Mouse (Mus musculus): ENCODE measurements at regions not wholly inside any gene's neighbourhood (a gene's known extent, or its start where the extent isn't known, plus 50 kb on each side); places are given as distances from the start of the nearest gene placed in this dataset.

- no peak overlapping the region for H3K9ac ChIP-seq (ENCODE audit: insufficient read depth, low read depth)
- no peaks in the 10 kb centered on the region for H3K27me3 ChIP-seq (replicated peaks)
- peak; percentile 70 for TF ChIP-seq SMC3 (IDR thresholded peaks at IDR 0.05; ENCODE audit: low read depth, low read length)
- TF ChIP-seq CTCF (conservative IDR thresholded peaks at IDR 0.05 in 1 of 2, IDR thresholded peaks at IDR 0.05 in 1 of 2; ENCODE audit: low read depth in 2 of 2, low read length in 2 of 2): peak; percentile 49 to 77; a peak in 3 of 4 replicates
- TF ChIP-seq SIN3A (IDR thresholded peaks at IDR 0.05; ENCODE audit: low read length): no peak
- peak; percentile 78 for TF ChIP-seq RAD21 (IDR thresholded peaks at IDR 0.05; ENCODE audit: low read depth, low read length)
- H3K4me3 ChIP-seq (replicated peaks in 1 of 3; ENCODE audit: low read depth in 2 of 3, low read length in 2 of 3, poor library complexity in 1 of 3): no peak overlapping the region
- peak; percentile 78 for DNase-seq (ENCODE audit: extremely low read depth)
- H3K4me2 ChIP-seq (ENCODE audit: insufficient read depth, low read depth, poor library complexity, severe bottlenecking): no peak overlapping the region
- H3K9me3 ChIP-seq (replicated peaks; ENCODE audit: low read length): no peaks in the 10 kb centered on the region
- no peak overlapping the region for H3K27ac ChIP-seq (ENCODE audit: insufficient read depth, low read depth)
- in situ Hi-C loops (cut with MboI; ENCODE audit: low pct_ligation_motif_present, low pct_unique_long_range_greater_than_20kb, low sequenced_read_pairs) (no loop called here), dilution Hi-C loops (cut with MboI; ENCODE audit: extremely low pct_ligation_motif_present, extremely low pct_unique_long_range_greater_than_20kb, low sequenced_read_pairs) (no loop called here)
- H3K79me2 ChIP-seq (replicated peaks; ENCODE audit: control insufficient read depth, extremely low read depth, insufficient read depth, poor library complexity, severe bottlenecking): no peaks in the 10 kb centered on the region
- H3K4me1 ChIP-seq (ENCODE audit: control insufficient read depth in 1 of 2, insufficient read depth in 2 of 2): no peaks in the 10 kb centered on the region
- no peaks in the 10 kb centered on the region for H3K36me3 ChIP-seq (replicated peaks in 1 of 2; ENCODE audit: control insufficient read depth in 1 of 2, insufficient read depth in 1 of 2, low read length in 1 of 2)
Observed at GRCm38 (mm10) chr5:75871120-75871519, 107.1 kb downstream of the Kdr start.

- dilution Hi-C loops (cut with MboI; ENCODE audit: extremely low pct_ligation_motif_present, extremely low pct_unique_long_range_greater_than_20kb, low sequenced_read_pairs): no loop called here
- no peaks in the 10 kb centered on the region for H3K27me3 ChIP-seq (replicated peaks)
Observed at GRCm38 (mm10) chr5:75870666-75871065, 107.6 kb downstream of the Kdr start.

GRCm38 (mm10) chr5:75869535-75869934 is 108.7 kb downstream of the Kdr start:
- no peaks in the 10 kb centered on the region for H3K9me3 ChIP-seq (replicated peaks; ENCODE audit: low read length)
- H3K4me1 ChIP-seq (ENCODE audit: control insufficient read depth in 1 of 2, insufficient read depth in 2 of 2): no peaks in the 10 kb centered on the region
- H3K4me3 ChIP-seq (replicated peaks in 1 of 3; ENCODE audit: low read depth in 2 of 3, low read length in 2 of 3, poor library complexity in 1 of 3): no peak overlapping the region
- H3K27ac ChIP-seq (ENCODE audit: insufficient read depth, low read depth): no peak overlapping the region
- no peaks in the 10 kb centered on the region for H3K27me3 ChIP-seq (replicated peaks)
- dilution Hi-C loops (cut with MboI; ENCODE audit: extremely low pct_ligation_motif_present, extremely low pct_unique_long_range_greater_than_20kb, low sequenced_read_pairs): no loop called here
- no peak for DNase-seq (ENCODE audit: extremely low read depth)
- no peak for TF ChIP-seq CHD2 (IDR thresholded peaks at IDR 0.05; ENCODE audit: low read length)
- TF ChIP-seq MAX (IDR thresholded peaks at IDR 0.05; ENCODE audit: low read length): no peak
- TF ChIP-seq MEF2A (IDR thresholded peaks at IDR 0.05; ENCODE audit: borderline replicate concordance, low read depth, low read length): no peak
- TF ChIP-seq TBP (conservative IDR thresholded peaks at IDR 0.05; ENCODE audit: low read depth, low read length): no peak
- TF ChIP-seq ELF1 (IDR thresholded peaks at IDR 0.05; ENCODE audit: low read depth, low read length): no peak
- no peak for TF ChIP-seq RAD21 (IDR thresholded peaks at IDR 0.05; ENCODE audit: low read depth, low read length)
- no peak for TF ChIP-seq TCF12 (IDR thresholded peaks at IDR 0.05; ENCODE audit: low read depth, low read length)
- no peak for TF ChIP-seq E2F4 (IDR thresholded peaks at IDR 0.05; ENCODE audit: insufficient replicate concordance, low read depth, low read length)
- H3K36me3 ChIP-seq (replicated peaks in 1 of 2; ENCODE audit: control insufficient read depth in 1 of 2, insufficient read depth in 1 of 2, low read length in 1 of 2): no peaks in the 10 kb centered on the region
- in situ Hi-C loops (cut with MboI; ENCODE audit: low pct_ligation_motif_present, low pct_unique_long_range_greater_than_20kb, low sequenced_read_pairs): loop anchor here (10.0 kb wide), 1 partner anchor 245 kb away; no protein-coding TSS in a partner anchor
- no peaks in the 10 kb centered on the region for H3K79me2 ChIP-seq (replicated peaks; ENCODE audit: control insufficient read depth, extremely low read depth, insufficient read depth, poor library complexity, severe bottlenecking)
- H3K9ac ChIP-seq (ENCODE audit: insufficient read depth, low read depth): no peak overlapping the region
- H3K4me2 ChIP-seq (ENCODE audit: insufficient read depth, low read depth, poor library complexity, severe bottlenecking): no peak overlapping the region

More at GRCm38 (mm10) chr5:75870666-75871065, 107.6 kb downstream of the Kdr start:
- H3K27ac ChIP-seq (ENCODE audit: insufficient read depth, low read depth): no peak overlapping the region
- H3K9ac ChIP-seq (ENCODE audit: insufficient read depth, low read depth): no peak overlapping the region
- no peaks in the 10 kb centered on the region for H3K9me3 ChIP-seq (replicated peaks; ENCODE audit: low read length)
- no peak for DNase-seq (ENCODE audit: extremely low read depth)
- in situ Hi-C loops (cut with MboI; ENCODE audit: low pct_ligation_motif_present, low pct_unique_long_range_greater_than_20kb, low sequenced_read_pairs): no loop called here
- no peak for TF ChIP-seq POLR2A (IDR thresholded peaks at IDR 0.05; ENCODE audit: low read depth, low read length)
- no peak for TF ChIP-seq E2F4 (IDR thresholded peaks at IDR 0.05; ENCODE audit: insufficient replicate concordance, low read depth, low read length)
- TF ChIP-seq MAFK (IDR thresholded peaks at IDR 0.05; ENCODE audit: insufficient replicate concordance, low read length): no peak
- TF ChIP-seq USF1 (IDR thresholded peaks at IDR 0.05; ENCODE audit: low read depth, low read length): no peak
- no peak for TF ChIP-seq BHLHE40 (IDR thresholded peaks at IDR 0.05; ENCODE audit: low read depth, low read length)
- no peak for TF ChIP-seq MAZ (IDR thresholded peaks at IDR 0.05; ENCODE audit: low read depth, low read length)
- no peak for TF ChIP-seq MYC (IDR thresholded peaks at IDR 0.05; ENCODE audit: low read depth, low read length)
- no peak for TF ChIP-seq NELFE (IDR thresholded peaks at IDR 0.05; ENCODE audit: low read depth, low read length)
- no peak for TF ChIP-seq ELF1 (IDR thresholded peaks at IDR 0.05; ENCODE audit: low read depth, low read length)
- TF ChIP-seq CHD1 (IDR thresholded peaks at IDR 0.05; ENCODE audit: low read depth, low read length): no peak
- no peaks in the 10 kb centered on the region for H3K79me2 ChIP-seq (replicated peaks; ENCODE audit: control insufficient read depth, extremely low read depth, insufficient read depth, poor library complexity, severe bottlenecking)
- no peaks in the 10 kb centered on the region for H3K36me3 ChIP-seq (replicated peaks in 1 of 2; ENCODE audit: control insufficient read depth in 1 of 2, insufficient read depth in 1 of 2, low read length in 1 of 2)
- H3K4me2 ChIP-seq (ENCODE audit: insufficient read depth, low read depth, poor library complexity, severe bottlenecking): no peak overlapping the region
- H3K4me3 ChIP-seq (replicated peaks in 1 of 3; ENCODE audit: low read depth in 2 of 3, low read length in 2 of 3, poor library complexity in 1 of 3): no peak overlapping the region
- no peaks in the 10 kb centered on the region for H3K4me1 ChIP-seq (ENCODE audit: control insufficient read depth in 1 of 2, insufficient read depth in 2 of 2)

Data from CH12.LX (cell line).